In the genomic region with DNA sequence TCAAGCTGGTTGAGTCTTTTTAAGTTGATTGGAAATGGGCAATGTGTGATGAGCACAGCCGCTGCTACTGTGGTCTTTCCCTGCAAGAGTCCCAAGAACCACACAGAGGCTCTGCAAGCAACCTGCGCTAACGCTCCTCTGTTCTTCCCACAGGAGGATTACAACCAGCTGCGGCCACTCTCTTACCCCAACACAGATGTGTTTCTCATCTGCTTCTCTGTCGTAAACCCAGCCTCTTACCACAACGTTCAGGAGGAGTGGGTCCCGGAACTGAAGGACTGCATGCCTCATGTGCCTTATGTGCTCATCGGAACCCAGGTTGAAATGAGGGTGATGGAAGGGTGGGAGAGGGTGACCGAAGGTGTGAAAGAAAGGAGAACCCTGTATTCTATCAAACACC, we compare ENCODE assay signal across 28 mouse cellular contexts. TPM values are rescaled to one million over a fixed set of nuclear protein-coding genes. Genes with fewer than 3 reads are reported as not detected.
A peak's percentile ranks its signal among the peaks of the same experiment; 100 is the strongest.
DNase-seq lines count a peak whose midpoint lies in the region; ATAC-seq lines count a peak whose summit lies in the region.
"Had no signal": no experiment of that assay in that cellular context is flagged by ENCODE, and none has a peak within 500 bp of the region (broad histone marks: within the 10 kb centered on the region; RNA-seq: fewer than 3 reads in every experiment).

No protein-coding gene starts in this region.

- no peak overlapping the region for H3K4me3 ChIP-seq in embryonic facial prominence, embryonic 11.5 days (ENCODE audit: low read depth, low read length)
- H3K4me3 ChIP-seq in embryonic facial prominence, embryonic 10.5 days = no peak overlapping the region
- H3K4me3 ChIP-seq in hindbrain, embryonic 12.5 days = no peak overlapping the region
- H3K4me3 ChIP-seq in forebrain, embryonic 13.5 days = no peak overlapping the region
- H3K4me3 ChIP-seq: embryonic facial prominence, embryonic 15.5 days; erythroblast, embryonic 14.5 days; forebrain, embryonic 10.5 days; forebrain, embryonic 15.5 days; heart, embryonic 13.5 days had no signal

- peak; percentile 23 for DNase-seq in embryonic facial prominence, embryonic 11.5 days (ENCODE audit: low spot score)
- DNase-seq in embryonic facial prominence, embryonic 10.5 days (ENCODE audit: low spot score) = no peak
- peak; percentile 51 for DNase-seq in forelimb bud, embryonic 11.5 days (ENCODE audit: low read depth, low spot score)
- DNase-seq in thymus, adult 18-20 months = peak; percentile 43 to 55
- peak; percentile 65 for DNase-seq in thymus, postnatal 14 days
- DNase-seq in urinary bladder, postnatal 25 days (ENCODE audit: low spot score) = no peak
- DNase-seq: adrenal gland, postnatal 14 days; cerebellum, adult 18-20 months; cerebellum, adult 9-11 months; cerebellum, postnatal 36 days; gastrocnemius, postnatal 14 days; heart, postnatal 36 days had no signal

- WGBS in embryonic facial prominence, embryonic 11.5 days = 63% methylated on average over 9 of the region's 9 CpGs
- 75% methylated on average over 9 of the region's 9 CpGs for WGBS in embryonic facial prominence, embryonic 10.5 days
- WGBS in hindbrain, embryonic 12.5 days = 81% methylated on average over 9 of the region's 9 CpGs
- 89% methylated on average over 9 of the region's 9 CpGs for WGBS in forebrain, embryonic 13.5 days

- no peak overlapping the region for H3K4me2 ChIP-seq in embryonic facial prominence, embryonic 11.5 days (ENCODE audit: low read depth, low read length)
- H3K4me2 ChIP-seq in hindbrain, embryonic 12.5 days (replicated peaks) = no peak overlapping the region
- H3K4me2 ChIP-seq in forebrain, embryonic 13.5 days = no peak overlapping the region
- H3K4me2 ChIP-seq: embryonic facial prominence, embryonic 15.5 days; forebrain, embryonic 15.5 days; heart, embryonic 13.5 days had no signal

- H3K27me3 ChIP-seq in embryonic facial prominence, embryonic 11.5 days (ENCODE audit: control insufficient read depth, insufficient read depth, low read length) = no peaks in the 10 kb centered on the region
- H3K27me3 ChIP-seq in embryonic facial prominence, embryonic 10.5 days (replicated peaks; ENCODE audit: low read depth, poor library complexity, severe bottlenecking) = no peaks in the 10 kb centered on the region
- H3K27me3 ChIP-seq in hindbrain, embryonic 12.5 days = no peaks in the 10 kb centered on the region
- H3K27me3 ChIP-seq in forebrain, embryonic 13.5 days = no peaks in the 10 kb centered on the region
- H3K27me3 ChIP-seq: CH12.LX; embryonic facial prominence, embryonic 15.5 days; forebrain, embryonic 15.5 days had no signal

- H3K9me3 ChIP-seq in embryonic facial prominence, embryonic 11.5 days (replicated peaks; ENCODE audit: control insufficient read depth, low read length) = no peaks in the 10 kb centered on the region
- no peaks in the 10 kb centered on the region for H3K9me3 ChIP-seq in embryonic facial prominence, embryonic 10.5 days
- no peaks in the 10 kb centered on the region for H3K9me3 ChIP-seq in hindbrain, embryonic 12.5 days (replicated peaks)
- H3K9me3 ChIP-seq in forebrain, embryonic 13.5 days (replicated peaks) = no peaks in the 10 kb centered on the region
- H3K9me3 ChIP-seq: embryonic facial prominence, embryonic 15.5 days; forebrain, embryonic 10.5 days; forebrain, embryonic 15.5 days; heart, embryonic 13.5 days had no signal

- H3K9ac ChIP-seq in embryonic facial prominence, embryonic 11.5 days (replicated peaks; ENCODE audit: low read length) = no peak overlapping the region
- no peak overlapping the region for H3K9ac ChIP-seq in hindbrain, embryonic 12.5 days
- no peak overlapping the region for H3K9ac ChIP-seq in forebrain, embryonic 13.5 days
- H3K9ac ChIP-seq: embryonic facial prominence, embryonic 15.5 days; forebrain, embryonic 15.5 days; heart, embryonic 13.5 days had no signal

- no peak for ATAC-seq in embryonic facial prominence, embryonic 11.5 days (replicated peaks; ENCODE audit: insufficient number of reproducible peaks, low FRiP score, low TSS enrichment, low read depth)
- no peak for ATAC-seq in hindbrain, embryonic 12.5 days (ENCODE audit: low FRiP score)
- no peak for ATAC-seq in forebrain, embryonic 13.5 days
- ATAC-seq: activated CD4-positive, CD25-positive, alpha-beta regulatory T cell, adult 4 months; forebrain, embryonic 15.5 days; hindbrain, embryonic 16.5 days; inflammation-experienced regulatory T-cells, adult 6 months; Patski had no signal

- H3K4me1 ChIP-seq in embryonic facial prominence, embryonic 11.5 days (ENCODE audit: control insufficient read depth, insufficient read depth, low read length) = no peaks in the 10 kb centered on the region
- peaks cover 12% of the 10 kb centered on the region for H3K4me1 ChIP-seq in embryonic facial prominence, embryonic 10.5 days
- no peaks in the 10 kb centered on the region; the same call in 1 of the 2 replicates for H3K4me1 ChIP-seq in hindbrain, embryonic 12.5 days
- H3K4me1 ChIP-seq in forebrain, embryonic 13.5 days = no peaks in the 10 kb centered on the region
- H3K4me1 ChIP-seq: forebrain, embryonic 15.5 days had no signal

- no peaks in the 10 kb centered on the region for H3K36me3 ChIP-seq in embryonic facial prominence, embryonic 11.5 days (replicated peaks; ENCODE audit: control insufficient read depth, insufficient read depth, low read depth, low read length)
- no peaks in the 10 kb centered on the region for H3K36me3 ChIP-seq in embryonic facial prominence, embryonic 10.5 days (replicated peaks)
- no peaks in the 10 kb centered on the region for H3K36me3 ChIP-seq in hindbrain, embryonic 12.5 days
- H3K36me3 ChIP-seq in forebrain, embryonic 13.5 days (ENCODE audit: poor library complexity, severe bottlenecking) = no peaks in the 10 kb centered on the region
- H3K36me3 ChIP-seq: embryonic facial prominence, embryonic 15.5 days; forebrain, embryonic 10.5 days; forebrain, embryonic 15.5 days had no signal

- H3K27ac ChIP-seq in embryonic facial prominence, embryonic 11.5 days (replicated peaks; ENCODE audit: low read depth, low read length) = no peak overlapping the region
- no peak overlapping the region for H3K27ac ChIP-seq in embryonic facial prominence, embryonic 10.5 days (replicated peaks)
- H3K27ac ChIP-seq in hindbrain, embryonic 12.5 days = no peak overlapping the region
- no peak overlapping the region for H3K27ac ChIP-seq in forebrain, embryonic 13.5 days
- H3K27ac ChIP-seq: embryonic facial prominence, embryonic 15.5 days; forebrain, embryonic 10.5 days; forebrain, embryonic 15.5 days; heart, embryonic 13.5 days had no signal

RNA-seq across cellular contexts. Expression of a gene that starts 25.1 kb away (rescaled TPM):
- polyA plus RNA-seq in embryonic facial prominence, embryonic 11.5 days (2014; fragmentation: Nextera tagmentation; extraction: Ambion mirVana) = not detected in 2 replicates
- polyA plus RNA-seq in embryonic facial prominence, embryonic 10.5 days (2016; fragmentation: Nextera tagmentation; extraction: Ambion mirVana) = not detected in 2 replicates
- polyA plus RNA-seq in hindbrain, embryonic 12.5 days (2016; fragmentation: Nextera tagmentation; extraction: Ambion mirVana) = not detected in 2 replicates
- not detected in 2 replicates for polyA plus RNA-seq in forebrain, embryonic 13.5 days (2015; fragmentation: Nextera tagmentation; extraction: Ambion mirVana)
- polyA plus RNA-seq: activated CD4-positive, CD25-positive, alpha-beta regulatory T cell, adult 4 months; embryonic facial prominence, embryonic 15.5 days; erythroblast, embryonic 14.5 days; forebrain, embryonic 10.5 days; forebrain, embryonic 15.5 days; frontal cortex, adult 2 months; gonadal fat pad, adult 2 months; heart, embryonic 13.5 days; heart, postnatal 0 days; hindbrain, embryonic 11.5 days; hindbrain, embryonic 16.5 days; inflammation-experienced regulatory T-cells, adult 6 months; Patski had no signal

Comparison
In these comparisons a context has a peak if more than half of its experiments do, and no peak if none do; other contexts are left out.
1. DNase-seq: peak in embryonic facial prominence, embryonic 11.5 days (single experiment), forelimb bud, embryonic 11.5 days (single experiment), thymus, adult 18-20 months (2 of 2) and thymus, postnatal 14 days (single experiment); none in embryonic facial prominence, embryonic 10.5 days (single experiment) and urinary bladder, postnatal 25 days (single experiment).